Mouse (Mus musculus) urinary bladder, adult 2 months (tissue): ENCODE data around the gene Itm2c. TPM values are rescaled to one million over a fixed set of nuclear protein-coding genes. Genes with fewer than 3 reads are reported as not detected.

Experiments
- DNase-seq: peaks from one replicate; pipeline ENCODE4 v3.0.0; 2022; ENCODE audit warnings: low spot score
- polyA plus RNA-seq: library from polyadenylated mRNA; depleted of rRNA; stranded (reverse); fragments of >200 nt; gene quantifications from 2 replicates; pipeline ENCODE4 v1.2.3, GENCODE M21; 2012; rRNA removed

Itm2c gene
- polyA plus RNA-seq, 1 experiment, result 160 TPM

DNA sequence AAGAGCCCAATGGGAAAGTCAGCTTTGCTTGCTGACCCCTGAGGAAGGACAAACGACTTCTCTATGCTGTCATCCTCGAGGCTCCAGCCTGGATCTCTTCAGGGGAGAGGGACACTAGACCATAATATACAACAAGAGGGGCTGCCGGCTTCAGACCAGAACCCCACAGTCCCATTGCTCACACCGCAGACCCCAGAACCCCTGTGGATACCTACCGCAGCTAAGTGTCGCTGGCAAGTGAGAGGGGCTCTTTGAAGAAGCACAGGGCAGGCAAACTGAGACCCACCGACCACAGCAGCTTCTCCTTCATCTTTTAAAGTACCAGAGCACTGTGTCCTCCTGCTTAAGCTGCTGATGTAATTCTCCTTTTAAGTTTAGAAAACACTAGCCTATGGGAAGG lies 40.5 kb downstream of the Itm2c start:
- no peak for DNase-seq

DNA sequence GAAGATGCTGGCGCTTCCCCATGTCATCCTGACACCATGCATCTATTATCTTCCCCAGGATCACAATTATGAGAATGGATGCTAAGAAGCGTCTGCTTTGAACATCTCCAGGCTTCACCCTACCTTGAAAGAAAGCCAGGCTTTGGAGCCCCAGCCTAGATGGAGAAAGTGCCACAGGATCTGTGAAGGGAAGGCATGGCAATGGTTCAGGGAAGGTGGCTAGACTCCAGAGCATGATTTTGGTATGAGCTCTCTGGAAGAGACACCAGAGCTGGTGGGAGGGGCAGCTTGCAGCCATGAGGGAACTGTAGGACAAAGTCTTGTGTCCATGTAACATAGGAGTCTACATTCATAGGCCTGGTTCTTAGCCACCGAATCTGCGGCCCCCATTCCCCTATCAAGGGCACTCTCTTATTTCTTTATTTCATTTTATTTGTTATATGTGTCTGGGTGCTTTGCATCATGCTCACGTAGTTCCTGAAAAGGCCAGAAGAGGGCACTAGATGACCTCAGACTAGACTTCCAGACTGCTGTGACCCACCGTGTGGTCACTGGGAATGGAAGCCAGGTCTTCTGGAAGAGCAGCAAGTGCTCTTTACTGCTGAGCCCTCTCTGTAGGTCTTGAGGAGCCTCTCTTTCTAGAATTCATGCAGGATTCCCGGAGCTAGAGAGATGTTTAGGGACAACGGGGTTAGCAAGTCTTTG lies 41.2 kb downstream of the Itm2c start:
- DNase-seq, result no peak

DNA sequence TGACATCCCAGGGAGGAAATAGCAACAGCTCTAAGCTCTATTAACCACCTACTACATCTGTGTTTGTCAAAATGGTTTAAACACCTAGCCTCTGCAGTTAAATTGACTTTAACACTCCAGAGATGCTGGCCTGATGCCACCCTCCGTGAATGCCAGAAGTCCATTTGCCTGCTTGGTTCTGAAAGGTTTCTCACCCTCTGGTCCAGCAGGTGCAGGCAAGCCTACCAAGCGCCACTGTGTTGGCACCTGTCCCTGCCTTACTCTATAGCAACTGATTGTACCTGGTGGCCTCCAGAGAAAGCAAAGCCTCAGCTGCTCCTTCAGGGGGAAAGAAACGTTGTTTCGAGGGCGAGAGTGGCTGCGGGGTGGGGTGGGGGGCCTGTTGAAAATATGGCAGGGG lies 42.2 kb downstream of the Itm2c start:
- DNase-seq, result no peak

DNA sequence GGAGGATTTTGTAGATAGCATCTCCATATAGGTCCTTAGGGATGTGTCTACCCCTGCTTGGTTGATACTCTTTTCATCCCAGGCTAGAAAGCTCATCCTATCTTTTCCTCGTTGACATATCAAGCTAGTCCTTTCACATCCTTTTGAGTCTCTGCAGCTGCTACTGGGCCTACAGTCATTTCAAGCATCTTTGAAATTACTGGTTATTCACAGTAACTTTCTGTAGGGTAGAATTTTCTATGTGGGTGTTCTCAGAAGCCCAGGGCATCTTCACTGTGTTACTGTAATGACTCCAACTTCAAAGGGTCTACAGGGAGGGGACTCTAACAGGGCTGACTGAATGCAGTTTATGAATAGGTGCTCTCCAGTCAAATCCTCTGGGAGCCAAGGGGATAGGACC lies 43.2 kb downstream of the Itm2c start:
- no peak for DNase-seq

DNA sequence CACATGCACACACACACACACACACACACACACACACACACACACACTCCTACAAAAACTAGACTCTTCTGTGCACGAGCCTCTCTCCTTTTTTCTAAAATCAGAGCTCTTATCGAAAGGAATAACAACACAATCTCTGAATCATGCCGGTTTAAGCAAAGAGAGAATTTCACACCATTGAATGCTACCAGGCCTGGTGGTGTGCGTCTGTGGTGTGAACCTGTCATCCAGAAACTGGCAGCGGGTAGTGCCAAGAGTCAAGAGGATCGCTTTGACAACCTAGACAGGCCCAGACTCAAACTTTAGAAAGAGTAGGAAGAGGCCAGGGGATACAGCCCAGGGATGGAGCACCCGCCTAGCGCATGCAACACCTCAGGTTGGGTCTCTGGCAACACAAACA lies 48.2 kb downstream of the Itm2c start:
- DNase-seq, result no peak

DNA sequence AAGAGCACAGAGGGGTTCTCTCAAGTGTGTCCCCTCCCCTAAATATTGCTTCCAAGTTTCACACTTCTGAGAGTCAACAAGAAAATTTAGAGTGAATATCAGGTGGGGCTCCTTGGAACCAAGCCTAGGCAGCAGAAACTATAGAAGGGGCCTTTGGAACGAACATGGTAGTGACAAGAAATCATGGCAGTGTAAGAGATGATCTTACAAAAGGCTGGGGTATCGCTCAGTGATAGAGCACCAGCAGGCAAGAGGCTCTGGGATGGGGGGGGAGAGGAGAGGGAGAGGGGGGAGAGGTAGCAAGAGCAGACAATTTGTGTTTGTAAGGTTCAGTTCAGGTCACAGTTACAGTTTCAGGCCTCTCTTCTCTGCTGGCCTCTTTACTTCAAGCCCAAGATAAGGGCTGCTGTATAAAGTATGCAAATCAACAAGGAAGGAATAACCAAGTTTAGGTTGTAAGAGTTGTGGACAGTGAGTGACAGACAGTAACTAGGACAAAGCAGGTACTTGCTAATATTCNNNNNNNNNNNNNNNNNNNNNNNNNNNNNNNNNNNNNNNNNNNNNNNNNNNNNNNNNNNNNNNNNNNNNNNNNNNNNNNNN lies 55.1 kb downstream of the Itm2c start:
- no peak for DNase-seq

DNA sequence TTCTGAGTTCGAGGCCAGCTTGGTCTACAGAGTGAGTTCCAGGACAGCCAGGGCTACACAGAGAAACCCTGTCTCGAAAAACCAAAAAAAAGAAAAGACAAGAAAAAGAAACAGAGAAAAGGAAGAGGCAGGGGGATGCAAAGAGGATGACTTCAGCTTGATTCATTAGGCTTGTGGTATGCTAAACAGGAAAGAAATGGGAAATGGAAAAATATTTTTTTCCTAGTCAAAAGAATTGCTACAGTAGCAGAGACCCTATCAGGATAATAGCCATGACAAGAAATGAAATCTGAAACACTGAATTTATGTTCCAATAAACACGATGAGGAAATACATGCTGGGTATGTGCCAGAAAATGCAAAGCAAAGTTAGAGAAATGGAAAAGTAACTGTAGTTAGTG lies 61.1 kb downstream of the Itm2c start:
- DNase-seq, result no peak

DNA sequence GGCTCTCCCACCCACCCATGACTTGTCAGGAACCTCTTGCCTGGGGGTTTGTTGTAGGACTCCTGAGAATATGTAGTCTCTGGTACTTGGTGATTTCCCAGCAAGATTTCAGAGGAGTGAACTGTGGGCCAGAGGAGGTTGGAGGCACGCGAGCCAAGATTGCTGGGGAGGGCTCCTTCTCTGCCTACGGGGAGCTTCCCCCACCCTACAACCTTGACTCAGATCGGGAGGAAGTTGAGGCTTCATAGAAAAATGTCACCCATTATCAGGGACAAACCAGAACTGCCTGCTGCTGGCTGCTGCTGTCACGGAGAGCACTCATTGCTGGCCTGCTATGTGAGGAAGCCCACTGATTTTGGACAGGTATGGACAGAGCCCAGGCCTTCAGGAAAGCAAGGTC lies 63.2 kb downstream of the Itm2c start:
- no peak for DNase-seq

DNA sequence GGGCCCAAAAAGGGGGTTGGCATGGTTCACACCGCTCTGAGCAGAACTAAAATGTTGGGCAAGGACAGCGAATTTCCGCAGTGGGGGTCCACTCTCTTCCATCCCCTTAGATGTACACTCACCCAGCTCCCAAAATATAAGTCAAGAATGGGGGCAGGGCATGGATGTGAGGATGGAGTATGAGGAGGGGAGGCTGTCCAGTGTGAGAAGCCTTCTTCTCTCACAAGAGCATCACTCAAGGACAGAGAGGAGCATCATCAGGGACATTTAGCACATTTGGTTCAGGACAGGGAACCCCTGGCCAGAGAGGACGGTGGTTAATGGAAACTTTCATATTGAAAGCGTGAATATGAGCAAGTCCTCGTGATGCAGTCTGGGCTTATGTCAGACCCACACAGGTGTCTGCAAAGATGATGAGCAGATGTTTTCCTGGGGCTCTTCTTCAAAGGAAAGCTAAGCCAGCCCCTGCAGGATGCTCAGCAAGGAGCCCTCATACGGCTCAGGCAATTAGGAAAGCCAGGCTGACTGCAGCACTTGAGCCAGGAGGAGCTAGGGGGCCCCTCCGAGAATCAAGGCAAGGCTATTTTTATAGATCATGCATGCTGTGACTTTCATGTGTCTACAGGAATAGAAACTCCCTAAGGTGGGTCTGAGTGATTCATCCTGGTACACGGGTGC lies 64.0 kb downstream of the Itm2c start:
- DNase-seq, result no peak

Other genes starting within 250 kb of the Itm2c start
- gene Sp100, start 244.3 kb upstream of the Itm2c start, polyA plus RNA-seq, result 32.2 and 37.7 TPM in 2 replicates
- gene A630001G21Rik, start 115.6 kb upstream of the Itm2c start, polyA plus RNA-seq, result 3.3 and 4.8 TPM in 2 replicates
- gene Cab39, start 100.8 kb upstream of the Itm2c start, polyA plus RNA-seq, result 116 and 130 TPM in 2 replicates
- 0.08 and 0.41 TPM in 2 replicates for gene 4933407L21Rik, start 34.2 kb downstream of the Itm2c start, polyA plus RNA-seq
- gene Gpr55, start 66.7 kb downstream of the Itm2c start, polyA plus RNA-seq, result 0.06 and 0.08 TPM in 2 replicates
- not detected in 2 replicates for gene Spata3, start 122.5 kb downstream of the Itm2c start, polyA plus RNA-seq
- gene 2810459M11Rik, start 151.6 kb downstream of the Itm2c start, polyA plus RNA-seq, result 0.75 and 0.78 TPM in 2 replicates
- gene Psmd1, start 170.1 kb downstream of the Itm2c start, polyA plus RNA-seq, result 62.3 and 71.6 TPM in 2 replicates
- gene Htr2b, start 217.7 kb downstream of the Itm2c start, polyA plus RNA-seq, result 0.22 and 0.40 TPM in 2 replicates
- 0.35 and 0.44 TPM in 2 replicates for gene Gm21972, start 239.4 kb downstream of the Itm2c start, polyA plus RNA-seq